Mouse (Mus musculus): ENCODE data around the gene Tspan3.

Gene Tspan3

DNA sequence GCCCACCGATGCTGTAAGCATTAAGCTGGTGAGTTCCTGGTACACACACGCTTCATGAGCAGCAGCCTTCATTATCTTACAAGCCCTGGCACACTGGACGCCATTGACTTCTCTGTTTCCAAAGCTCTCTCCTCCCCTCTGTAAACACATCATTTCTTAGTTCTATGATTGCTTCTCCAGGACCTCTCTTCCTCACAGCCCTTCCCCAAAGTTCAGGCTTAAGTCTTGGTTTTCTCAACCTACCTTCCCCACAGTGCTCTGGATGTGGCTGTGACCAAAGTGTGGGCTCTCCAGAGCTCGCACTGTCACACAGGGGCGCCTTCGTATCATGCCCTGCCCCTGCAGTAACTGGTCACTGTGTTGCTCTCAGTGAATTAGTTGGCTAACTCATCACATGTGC lies at the start of gene Tspan3:
TSS of gene Tspan3 (minus strand) at position 101 of the 400 bp plus-strand sequence.
- in situ Hi-C loops (cut with MboI), result no loop called here

DNA sequence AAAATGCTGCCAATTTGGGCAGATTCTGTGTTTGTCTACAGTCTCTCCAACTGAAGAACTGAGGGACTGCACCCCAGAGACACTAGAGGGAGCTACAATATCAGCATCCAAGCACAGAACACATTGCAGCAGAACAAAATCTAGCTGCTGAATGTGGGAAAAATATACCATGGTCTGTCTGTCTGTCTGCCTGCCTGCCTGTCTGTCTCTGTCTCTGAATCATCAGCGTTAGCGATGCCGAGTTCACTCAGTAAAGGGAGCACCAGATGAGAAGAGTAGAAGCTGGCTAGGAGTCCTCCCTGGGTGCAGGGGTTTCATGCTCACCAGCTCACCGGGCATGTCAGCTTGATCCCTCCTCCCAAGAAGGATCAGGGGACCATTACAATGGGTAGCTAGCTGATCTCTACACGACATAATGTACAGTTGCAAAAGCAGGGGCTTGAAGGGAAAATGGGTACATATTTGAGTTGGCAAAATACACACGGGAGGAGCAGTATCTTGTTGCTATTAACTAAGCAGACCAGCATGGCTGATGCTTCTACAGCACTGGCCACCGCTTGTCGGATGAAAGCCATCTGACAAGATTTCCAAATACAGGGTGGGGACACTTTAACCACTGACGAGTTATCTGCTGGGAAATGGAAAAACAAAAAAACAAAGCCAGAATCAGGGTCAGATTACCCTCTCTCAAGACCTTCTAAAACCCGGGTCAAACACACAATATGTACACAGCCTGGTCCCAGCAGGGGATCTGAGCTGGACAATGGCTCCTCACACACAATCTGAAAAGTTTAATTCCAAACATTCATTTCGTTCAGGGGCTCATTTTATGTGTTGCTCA lies 48.4 kb upstream of the Tspan3 start:
- in situ Hi-C loops (cut with MboI), result loop anchor here (25.0 kb wide), 1 partner anchor 299 kb away; no protein-coding TSS in a partner anchor

DNA sequence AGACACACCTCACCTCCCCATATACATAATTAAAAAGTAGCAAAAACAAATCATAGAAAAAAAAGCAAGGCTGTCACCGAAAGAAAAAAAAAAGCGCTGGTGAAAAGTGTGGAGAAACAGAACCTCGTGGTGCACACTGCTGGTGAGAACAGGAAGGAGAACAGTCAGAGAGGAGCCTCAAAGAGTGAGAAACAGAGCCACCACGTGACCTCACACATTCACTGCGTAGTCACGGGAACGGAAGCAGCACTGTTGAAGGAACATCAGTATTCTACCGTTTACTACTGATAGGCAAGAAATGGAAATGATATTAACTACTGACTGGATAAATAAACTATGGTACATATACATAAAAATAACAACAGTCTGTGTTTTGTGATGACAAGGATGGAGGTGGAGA lies 43.5 kb upstream of the Tspan3 start:
- in situ Hi-C loops (cut with MboI), result loop anchor here (25.0 kb wide), 1 partner anchor 303 kb away; no protein-coding TSS in a partner anchor

DNA sequence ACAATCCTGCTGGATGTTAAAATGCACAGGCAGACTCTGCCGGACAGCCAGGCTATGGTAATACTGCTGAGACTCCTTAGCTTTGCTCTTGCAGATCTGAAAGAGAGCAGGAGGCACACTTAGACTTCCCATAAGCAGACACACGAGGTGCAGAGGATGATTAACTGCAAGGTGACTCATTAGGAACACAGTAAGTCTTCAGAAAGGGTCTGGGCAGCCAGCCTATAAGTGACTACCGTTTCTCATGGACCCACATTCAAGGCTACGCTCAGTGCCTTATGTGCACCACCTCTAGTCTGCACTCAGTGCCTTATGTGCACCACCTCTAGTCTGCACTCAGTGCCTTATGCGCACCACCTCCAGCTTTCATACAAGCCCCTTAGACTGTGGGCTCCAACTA lies 42.2 kb upstream of the Tspan3 start:
- in situ Hi-C loops (cut with MboI), result loop anchor here (25.0 kb wide), 1 partner anchor 305 kb away; no protein-coding TSS in a partner anchor

DNA sequence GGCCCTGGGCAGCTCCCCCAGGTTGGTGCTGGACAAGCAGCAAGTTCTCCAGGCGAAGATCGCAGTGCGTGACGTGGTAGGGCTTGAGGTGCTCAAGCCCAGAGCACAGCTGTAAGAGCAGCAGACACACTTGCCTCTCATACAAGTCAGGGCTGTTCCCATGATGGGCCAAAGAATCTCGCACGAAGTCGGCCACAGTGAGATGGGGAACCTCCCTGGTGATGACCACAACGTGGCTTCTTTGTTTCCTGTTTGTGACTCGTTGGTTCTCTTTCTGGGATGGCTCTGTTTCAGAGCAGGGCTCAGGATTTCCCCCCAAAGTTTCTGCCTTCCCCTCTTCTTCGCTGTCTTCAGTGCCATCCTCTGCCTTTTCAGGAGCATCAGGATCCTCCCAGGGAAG lies 41.8 kb upstream of the Tspan3 start:
- in situ Hi-C loops (cut with MboI), result loop anchor here (25.0 kb wide), 1 partner anchor 305 kb away; no protein-coding TSS in a partner anchor

DNA sequence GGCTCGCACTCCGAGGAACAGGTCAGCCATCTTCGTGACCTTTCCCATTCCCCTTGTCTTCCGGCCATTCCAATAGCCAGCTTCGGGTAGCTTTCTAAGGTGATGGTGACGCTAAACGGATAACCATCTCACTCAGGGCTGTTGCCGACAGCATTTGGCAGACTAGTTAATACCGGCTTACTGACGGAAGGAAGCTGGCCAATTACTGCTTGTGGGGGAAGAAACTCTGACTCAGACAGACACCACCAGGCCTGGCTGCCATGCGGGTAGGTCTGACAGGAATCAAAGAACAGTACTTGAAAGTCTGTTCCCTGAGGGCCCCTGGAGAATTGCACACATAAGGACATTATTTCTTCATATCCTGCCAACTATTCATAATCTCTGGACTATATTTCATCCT lies 40.1 kb upstream of the Tspan3 start:
- in situ Hi-C loops (cut with MboI), result loop anchor here (25.0 kb wide), 1 partner anchor 307 kb away; no protein-coding TSS in a partner anchor

DNA sequence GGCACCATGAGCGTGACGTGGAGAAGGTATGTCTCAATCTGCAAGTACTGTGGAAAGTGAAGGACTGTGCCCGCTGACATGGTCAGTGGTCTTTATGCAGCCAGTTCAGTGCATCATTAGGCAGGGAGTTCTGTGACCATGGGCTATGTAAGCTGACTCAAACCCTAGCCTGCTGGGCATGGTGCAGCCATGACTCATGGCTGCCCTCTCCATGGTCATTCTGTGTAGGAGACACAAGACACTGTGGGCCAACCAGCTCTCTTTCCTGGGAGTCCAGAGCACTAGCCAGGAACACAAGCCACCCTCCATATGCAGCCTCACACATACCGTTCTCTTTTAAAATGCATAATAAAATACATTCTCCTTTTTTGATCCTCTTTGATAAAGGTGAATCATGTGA lies 39.0 kb upstream of the Tspan3 start:
- in situ Hi-C loops (cut with MboI), result loop anchor here (25.0 kb wide), 1 partner anchor 308 kb away; no protein-coding TSS in a partner anchor

DNA sequence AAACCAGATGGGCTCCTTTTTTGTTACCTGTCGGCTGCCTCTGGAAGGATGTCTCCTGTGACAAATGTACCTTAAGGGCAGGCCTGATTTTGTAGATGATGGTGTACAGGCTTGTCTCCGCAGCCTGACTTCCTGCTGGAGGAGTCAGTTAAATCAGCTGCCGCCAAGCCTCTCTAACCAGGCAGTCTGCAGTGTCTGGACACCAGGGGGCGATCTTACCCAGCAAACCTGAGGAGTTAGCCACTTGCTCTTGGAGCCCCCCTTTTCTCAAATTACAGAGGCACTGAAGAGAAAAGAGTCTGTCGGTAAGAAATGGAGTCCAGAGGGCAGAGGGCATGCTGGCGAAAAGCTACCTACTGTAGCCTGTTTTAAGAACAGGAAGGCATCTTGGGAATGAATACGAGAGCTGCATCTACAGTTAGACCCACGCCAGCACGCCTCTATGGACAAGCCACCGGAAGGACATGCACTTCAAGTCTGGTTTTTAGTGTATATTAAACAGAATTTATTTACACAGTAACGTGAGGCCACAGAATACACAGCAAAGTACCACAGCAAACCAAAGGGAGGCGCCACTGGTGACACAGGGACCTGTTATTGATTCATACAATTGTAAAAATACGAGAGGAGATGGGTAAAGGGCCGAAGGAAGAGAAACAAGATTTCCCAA lies 35.5 kb upstream of the Tspan3 start:
- in situ Hi-C loops (cut with MboI), result loop anchor here (25.0 kb wide), 1 partner anchor 312 kb away; no protein-coding TSS in a partner anchor

DNA sequence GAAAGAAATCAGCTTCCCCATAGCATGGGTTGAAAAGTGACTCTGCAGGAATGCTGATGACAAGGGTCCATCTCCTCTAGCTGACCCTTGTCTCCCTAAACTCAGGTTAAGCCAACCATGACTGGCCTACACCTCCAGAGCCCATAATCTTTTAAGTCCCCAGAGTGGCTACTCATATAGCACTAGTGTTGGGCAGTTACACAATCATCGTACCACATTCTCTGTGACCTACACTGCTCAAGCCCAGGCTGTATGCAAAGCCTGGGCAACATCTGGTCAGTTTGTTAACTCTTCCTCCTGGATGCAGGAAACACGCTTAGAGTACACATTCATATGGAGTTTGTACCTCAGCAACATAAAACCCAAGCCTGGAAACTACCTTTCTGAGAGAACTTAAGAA lies 34.9 kb upstream of the Tspan3 start:
- in situ Hi-C loops (cut with MboI), result loop anchor here (25.0 kb wide), 1 partner anchor 312 kb away; no protein-coding TSS in a partner anchor

DNA sequence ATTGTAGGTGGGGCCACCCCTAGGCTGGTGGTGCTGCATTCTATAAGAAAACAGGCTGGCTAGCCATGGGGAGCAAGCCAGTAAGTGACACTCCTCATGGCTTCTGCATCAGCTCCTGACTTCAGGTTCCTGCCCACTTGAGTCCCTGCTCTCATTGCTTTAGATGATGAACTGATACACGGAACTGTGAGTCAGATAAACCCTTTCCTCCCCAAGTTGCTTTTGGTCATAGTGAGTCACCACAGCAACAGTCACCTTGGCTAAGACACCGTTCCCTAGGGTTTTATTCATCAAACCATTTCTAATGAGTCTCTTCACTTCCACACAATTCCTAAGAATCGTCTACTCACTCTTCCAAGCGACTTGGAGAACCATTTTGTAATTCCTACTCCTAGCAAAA lies 31.6 kb upstream of the Tspan3 start:
- in situ Hi-C loops (cut with MboI), result no loop called here

DNA sequence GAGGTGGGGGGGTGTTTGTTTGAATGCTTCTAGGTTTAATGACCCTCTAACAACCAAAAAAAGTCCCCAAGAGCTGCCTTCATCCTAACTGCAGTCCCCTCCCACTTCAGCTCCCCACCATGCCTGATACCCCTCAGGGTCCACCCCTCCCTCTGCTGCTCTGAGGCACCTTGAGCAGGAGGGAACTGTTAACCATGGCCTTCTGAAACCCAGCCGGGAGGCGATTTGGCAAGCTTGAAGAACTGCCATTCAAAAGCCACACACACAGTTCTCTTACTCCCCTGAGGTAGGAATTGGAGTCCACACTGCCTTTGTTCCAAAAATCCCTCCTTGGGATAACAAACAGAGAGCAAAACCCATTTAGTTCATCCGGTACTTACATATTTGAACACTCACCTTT lies 29.9 kb upstream of the Tspan3 start:
- in situ Hi-C loops (cut with MboI), result no loop called here

DNA sequence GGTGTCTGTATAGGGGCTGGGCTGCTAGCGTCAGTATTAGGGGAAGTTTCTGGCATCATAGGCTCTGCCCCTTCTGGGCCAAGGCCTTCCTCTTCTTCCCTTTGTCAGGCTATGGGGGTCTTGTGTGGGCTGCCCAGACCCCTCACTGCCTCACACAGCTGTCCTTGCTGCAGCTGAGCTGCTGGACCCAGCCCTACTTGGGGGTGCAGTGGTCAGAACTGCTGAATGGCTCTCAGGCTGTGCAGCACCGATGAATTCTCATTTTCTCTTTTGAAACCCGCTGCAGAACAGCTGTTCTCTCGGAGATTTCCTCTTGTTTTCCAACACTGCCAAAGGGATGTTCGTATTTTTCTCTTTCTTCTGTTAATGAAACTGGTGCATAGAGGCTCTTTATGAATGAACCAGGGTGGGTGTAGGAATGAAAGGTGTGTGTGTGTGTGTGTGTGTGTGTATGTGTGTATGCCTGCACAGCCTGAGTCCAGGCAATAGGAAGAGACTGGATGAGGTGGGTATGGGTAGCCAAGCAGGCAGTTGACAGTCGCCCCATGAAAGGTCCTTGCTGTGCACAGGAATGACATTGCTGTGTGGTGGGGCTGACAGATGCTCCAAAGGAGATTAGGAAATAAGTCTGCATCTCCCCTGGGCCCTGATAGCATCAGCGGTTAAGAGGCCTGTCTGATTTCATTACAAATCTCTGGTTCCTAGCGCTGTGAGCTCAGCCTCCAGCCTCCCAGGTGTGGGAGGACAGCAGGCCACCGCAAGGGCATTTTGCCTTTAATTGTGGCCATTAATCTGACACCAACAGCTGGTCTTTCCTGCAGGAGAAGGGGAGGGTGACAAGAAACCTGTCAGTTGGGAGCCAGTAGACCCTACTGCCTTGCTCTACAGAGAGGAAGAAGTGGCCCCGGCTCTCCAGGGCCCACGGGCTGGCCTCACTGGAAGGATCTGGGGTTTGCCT lies 26.5 kb upstream of the Tspan3 start:
- in situ Hi-C loops (cut with MboI), result no loop called here

DNA sequence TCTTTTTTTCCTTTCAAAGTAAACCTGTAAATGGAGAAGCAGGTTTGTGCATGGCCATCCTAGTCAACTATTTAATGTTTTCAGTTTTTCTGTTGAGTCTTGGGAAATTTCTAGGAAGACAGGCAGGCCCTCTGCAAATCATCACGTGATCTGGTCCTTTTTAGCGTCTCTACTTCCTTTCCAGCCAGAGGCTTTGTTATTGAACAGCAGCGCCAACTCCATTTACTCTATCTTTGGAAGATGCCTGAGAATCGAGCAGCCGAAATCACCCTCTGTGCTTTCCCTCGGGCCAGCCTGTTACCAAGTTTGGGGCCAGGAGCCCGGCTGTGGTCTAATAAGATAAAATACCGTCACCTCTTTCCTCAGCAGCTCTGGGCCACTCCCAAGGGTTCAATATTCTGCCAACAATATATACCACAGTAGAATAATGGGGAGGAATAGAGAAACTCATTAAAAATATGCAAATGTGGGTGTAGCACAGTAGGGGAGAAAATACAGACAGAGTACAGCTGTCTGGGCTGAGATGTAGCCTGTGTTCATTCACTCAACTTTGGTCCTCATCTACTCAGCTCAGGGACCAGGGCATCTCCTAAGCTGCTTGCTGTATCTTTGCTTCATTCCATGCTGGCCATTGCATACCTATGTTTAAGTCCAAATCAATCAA lies 15.0 kb upstream of the Tspan3 start:
- in situ Hi-C loops (cut with MboI), result no loop called here

DNA sequence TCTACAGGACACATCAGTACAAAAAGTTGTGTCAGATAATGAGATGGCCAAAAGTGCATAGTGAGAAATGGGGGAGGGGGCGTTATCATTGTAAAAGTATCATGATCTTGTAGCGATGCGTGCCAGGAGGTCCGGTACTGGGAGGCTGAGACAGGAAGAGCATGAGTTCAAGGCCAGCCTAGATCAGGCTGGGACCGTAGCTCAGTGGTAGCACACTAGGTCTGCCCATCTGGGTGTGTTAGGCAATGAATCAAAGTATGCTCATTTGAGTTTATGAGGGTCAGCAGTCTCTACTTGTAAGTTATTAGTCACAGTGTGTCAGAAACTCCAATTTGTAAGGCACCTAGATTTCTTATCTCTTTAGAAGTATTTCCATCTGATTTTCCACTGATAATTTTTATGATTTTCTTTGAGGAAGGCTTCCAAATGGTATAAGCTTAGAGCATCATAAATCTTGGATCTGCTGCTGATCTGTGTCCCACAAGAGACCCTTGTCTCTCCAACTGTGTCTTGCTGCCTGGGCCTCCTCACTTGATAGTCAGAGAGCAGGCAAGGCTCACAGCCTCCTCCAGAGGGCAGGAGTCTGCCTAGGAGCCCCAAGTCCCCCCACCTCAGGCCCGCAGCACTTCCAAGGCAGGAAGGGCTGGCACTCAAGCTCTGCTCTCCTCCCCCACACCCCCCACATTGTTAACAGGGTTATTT lies 14.3 kb upstream of the Tspan3 start:
- in situ Hi-C loops (cut with MboI), result no loop called here

DNA sequence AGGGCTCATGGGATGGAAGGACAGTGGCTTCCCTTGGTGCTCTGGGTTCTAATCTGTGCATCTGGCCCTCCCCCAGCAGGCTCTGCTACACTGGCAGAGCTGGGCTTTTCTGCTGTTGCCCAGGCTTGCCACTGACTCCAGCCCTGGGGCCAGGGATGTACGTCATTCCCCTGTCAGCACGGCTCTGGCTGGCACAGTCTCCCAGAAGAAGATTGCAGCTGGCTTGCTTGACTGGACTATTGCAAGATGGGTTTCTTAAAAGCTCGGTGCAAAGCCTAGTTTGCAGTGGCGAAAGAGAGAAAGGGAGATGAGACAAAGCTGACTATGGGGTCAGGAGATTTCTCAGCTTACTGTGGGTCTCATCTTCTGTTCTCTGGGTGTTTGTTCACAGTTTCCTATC lies 12.1 kb upstream of the Tspan3 start:
- in situ Hi-C loops (cut with MboI), result no loop called here

DNA sequence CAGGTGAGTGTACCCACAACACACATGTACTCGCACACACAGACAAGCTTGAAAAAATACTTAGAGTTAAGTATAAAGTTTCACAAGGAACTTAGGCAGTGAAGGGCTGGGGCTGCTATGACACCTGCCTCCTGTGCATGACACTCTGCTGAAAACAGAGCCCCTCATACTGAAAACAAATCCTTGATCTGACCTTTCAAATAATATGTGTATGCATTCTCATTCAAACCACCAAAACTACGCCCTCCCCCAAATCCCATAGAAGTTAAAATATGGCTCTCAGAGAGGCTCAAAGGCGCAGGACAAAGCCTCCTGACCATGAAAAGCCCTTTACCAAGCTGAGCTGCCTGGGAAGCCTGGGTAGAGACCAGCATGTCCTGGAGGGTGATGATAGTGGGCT lies 10.0 kb upstream of the Tspan3 start:
- in situ Hi-C loops (cut with MboI), result no loop called here

DNA sequence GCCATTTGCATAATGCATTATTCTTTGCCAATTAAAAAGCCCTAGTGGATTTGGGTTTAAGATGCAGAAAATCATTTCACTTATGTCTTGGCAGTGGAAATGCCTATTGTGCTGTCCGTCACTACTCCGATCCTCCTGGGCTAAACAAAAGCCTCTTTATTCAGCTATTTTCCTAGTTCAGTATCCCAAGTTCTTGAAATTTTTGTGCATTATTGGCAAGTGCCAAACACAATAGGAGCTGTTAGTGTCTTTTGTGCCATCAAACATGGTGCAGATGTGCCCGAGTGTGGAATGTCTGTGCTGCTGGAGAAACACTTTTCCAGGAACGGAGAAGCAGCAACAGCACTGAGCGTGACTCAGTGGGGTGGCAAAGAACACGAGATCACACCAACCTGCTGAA lies 2.4 kb upstream of the Tspan3 start:
- in situ Hi-C loops (cut with MboI), result no loop called here

DNA sequence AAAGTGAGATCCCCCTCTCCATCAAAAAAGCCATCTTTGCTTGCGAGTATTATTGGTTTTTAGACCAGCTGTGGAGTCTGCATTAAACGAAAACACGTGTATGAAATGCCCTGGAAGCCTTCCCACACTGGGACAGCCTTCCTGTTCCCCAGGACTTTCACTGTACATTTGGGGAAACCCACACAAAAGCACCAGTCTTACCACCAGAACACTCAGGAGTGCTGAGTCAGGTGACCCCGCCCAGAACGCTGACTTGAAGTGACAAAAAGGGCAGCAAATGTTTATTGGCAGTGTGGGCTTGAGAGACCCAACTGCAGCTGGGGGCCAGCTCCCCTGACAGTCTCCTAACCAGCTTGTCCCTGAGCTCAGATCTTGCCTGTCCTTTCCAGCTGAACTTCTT lies 884 bp upstream of the Tspan3 start:
- in situ Hi-C loops (cut with MboI), result no loop called here

DNA sequence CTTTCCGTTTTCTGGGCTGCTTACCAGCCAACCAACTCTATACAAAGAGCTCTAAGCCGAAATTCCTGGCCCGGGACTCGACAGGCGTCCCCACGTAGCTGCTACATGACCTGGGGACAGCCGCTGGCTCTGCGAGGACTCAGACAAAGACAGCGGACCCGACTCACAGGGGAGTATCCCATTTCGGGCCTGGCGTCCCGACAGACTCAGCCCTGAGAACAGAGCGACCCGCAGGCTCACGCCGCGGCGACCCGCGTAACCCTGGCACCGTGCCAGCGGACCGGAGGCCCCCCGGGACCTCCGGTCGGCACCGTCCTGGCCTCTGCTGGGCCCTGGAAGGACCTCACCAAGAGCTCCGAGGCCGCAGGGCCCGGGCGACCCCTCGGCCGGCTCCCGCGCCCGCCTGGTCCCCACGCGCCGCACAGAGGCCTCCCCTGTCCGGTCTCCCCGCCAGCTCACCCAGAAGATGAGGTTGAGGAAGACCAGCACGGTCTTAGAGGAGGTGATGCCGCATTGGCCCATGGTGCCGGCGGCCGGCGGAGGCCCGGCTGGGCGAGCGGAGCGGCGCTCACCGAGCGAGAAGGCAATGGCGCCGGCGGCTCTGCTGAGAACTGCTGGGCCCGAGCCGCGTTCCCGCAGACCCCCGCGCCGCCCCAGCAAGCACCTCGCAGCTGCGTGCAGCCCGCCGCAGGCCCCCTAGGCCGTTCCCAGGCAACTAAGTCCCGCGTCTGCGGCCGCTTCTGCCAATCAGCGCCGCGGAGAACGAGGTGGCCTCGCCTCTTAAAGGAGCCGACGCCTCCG lies 4.7 kb downstream of the Tspan3 start:
- in situ Hi-C loops (cut with MboI), result no loop called here

DNA sequence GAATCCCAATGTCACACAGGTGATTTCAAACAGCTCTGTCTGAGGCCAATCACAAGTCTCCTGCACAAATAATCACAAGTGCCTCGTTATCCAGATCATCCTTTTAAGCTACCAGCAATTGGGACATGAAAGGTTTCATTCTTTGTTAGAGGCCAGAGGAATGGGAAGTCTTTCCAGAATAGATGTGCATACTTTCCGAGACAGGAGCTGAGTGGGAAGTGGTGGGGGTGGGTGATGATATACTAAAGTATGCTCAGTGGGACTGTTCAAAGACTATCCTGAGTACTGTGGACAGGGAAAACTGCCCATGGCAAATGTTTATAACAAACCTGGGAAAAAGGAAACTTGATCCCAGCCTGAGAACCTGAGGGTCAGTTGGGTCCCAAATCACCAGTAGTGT lies 5.8 kb downstream of the Tspan3 start:
- in situ Hi-C loops (cut with MboI), result no loop called here

Measured in mature B cell (primary cell).